Mouse (Mus musculus) liver, adult 2 months (tissue): ENCODE results near the gene Zeb2. TPM values are rescaled to one million over a fixed set of nuclear protein-coding genes. Genes with fewer than 3 reads are reported as not detected.
A peak's percentile ranks its signal among the peaks of the same experiment; 100 is the strongest.

Experiments used
- DNase-seq: peaks from one replicate; pipeline ENCODE4 v3.0.0-alpha.2; 2011; ENCODE audit warnings: low read depth, low spot score; ENCODE audit errors: extremely low read depth
- H3K27ac ChIP-seq: fragments of 200-500 bp; replicated peaks from 2 replicates; pipeline ENCODE4 v1.5.1; 2012; ENCODE audit warnings: low read depth, mild to moderate bottlenecking, control low read depth, inconsistent platforms, low read length; ENCODE audit not compliant: insufficient read depth
- H3K27me3 ChIP-seq: fragments of 200-500 bp; 2 replicates; pipeline ENCODE4 v1.6.1; 2012; ENCODE audit warnings: mild to moderate bottlenecking, moderate library complexity, low read length, inconsistent platforms; ENCODE audit not compliant: control insufficient read depth, insufficient read depth
- H3K36me3 ChIP-seq: fragments of 200-500 bp; 2 replicates; pipeline ENCODE4 v1.6.1; 2012; ENCODE audit warnings: low read length, inconsistent platforms; ENCODE audit not compliant: control insufficient read depth, insufficient read depth
- H3K4me1 ChIP-seq: fragments of 200-500 bp; 2 replicates; pipeline ENCODE4 v1.6.1; 2011; ENCODE audit warnings: low read length; ENCODE audit not compliant: control insufficient read depth, insufficient read depth
- H3K4me3 ChIP-seq: fragments of 200-500 bp; 2 replicates; pipeline ENCODE4 v1.5.1; 2011; ENCODE audit warnings: low read depth, mild to moderate bottlenecking, control low read depth, low read length, moderate library complexity; ENCODE audit not compliant: insufficient read depth
- H3K79me2 ChIP-seq: fragments of 200-500 bp; 2 replicates; pipeline ENCODE4 v1.6.1; 2012; ENCODE audit warnings: inconsistent platforms, mild to moderate bottlenecking, low read length, moderate library complexity; ENCODE audit not compliant: control insufficient read depth, insufficient read depth
- H3K9ac ChIP-seq: fragments of 200-500 bp; 2 replicates; pipeline ENCODE4 v1.6.1; 2012; ENCODE audit warnings: low read depth, mild to moderate bottlenecking, control low read depth, inconsistent platforms, low read length
- CTCF ChIP-seq: fragments of 200-500 bp; IDR thresholded peaks from 2 replicates; pipeline ENCODE4 v1.5.1; 2011; ENCODE audit warnings: low read depth, low read length, control low read depth
- POLR2A ChIP-seq: fragments of 200-500 bp; IDR thresholded peaks from 2 replicates; pipeline ENCODE4 v1.6.1; 2011; ENCODE audit warnings: low read length, control low read depth; ENCODE audit not compliant: insufficient read depth; ENCODE audit errors: extremely low read depth
- WGBS: fragments of 180-500 bp; shearing (Covaris S2); methylation state at CpG from one replicate; pipeline ENCODE4 v1.1.7; 2018; 5-methylcytosine and 5-hydroxymethylcytosine counted together
- polyA plus RNA-seq: library from polyadenylated mRNA; depleted of rRNA; stranded (reverse); fragments of >200 nt; gene quantifications from 2 replicates; pipeline ENCODE4 v1.2.3, GENCODE M21; 2012
- total RNA-seq: library from RNA; depleted of rRNA; stranded (reverse); fragments of >200 nt; gene quantifications from 2 replicates; pipeline ENCODE4 v1.2.3, GENCODE M21; 2014

Gene Zeb2
- total and polyA plus RNA-seq, 2 experiments = 4.9 to 15.5 TPM

- TF ChIP-seq POLR2A = no peak
- TF ChIP-seq CTCF = no peak
- no peaks in the 10 kb centered on the region for H3K36me3 ChIP-seq
- H3K27ac ChIP-seq = peak overlapping the region; percentile 34
- H3K79me2 ChIP-seq = no peaks in the 10 kb centered on the region
- WGBS = 74% methylated on average over 4 of the region's 4 CpGs
- no peak overlapping the region for H3K4me3 ChIP-seq
- H3K27me3 ChIP-seq = no peaks in the 10 kb centered on the region
- peaks cover 18% of the 10 kb centered on the region; the same call in 1 of the 2 replicates for H3K4me1 ChIP-seq
- DNase-seq = peak; percentile 18
- H3K9ac ChIP-seq = no peak overlapping the region
These were observed 67.3 kb downstream of the Zeb2 start for GRCm38 (mm10) chr2:45049923-45050322.

- no peaks in the 10 kb centered on the region for H3K36me3 ChIP-seq
- no peak overlapping the region for H3K9ac ChIP-seq
- no peaks in the 10 kb centered on the region for H3K27me3 ChIP-seq
- no peaks in the 10 kb centered on the region for H3K79me2 ChIP-seq
- peaks cover 16% of the 10 kb centered on the region; the same call in 1 of the 2 replicates for H3K4me1 ChIP-seq
- TF ChIP-seq CTCF (no peak), POLR2A (no peak)
- no peak overlapping the region for H3K4me3 ChIP-seq
- WGBS = 31% methylated on average over 2 of the region's 2 CpGs
- DNase-seq = peak; percentile 42
- H3K27ac ChIP-seq = peak overlapping the region; percentile 41; the same call in 1 of the 2 replicates
These were observed 67.9 kb downstream of the Zeb2 start for GRCm38 (mm10) chr2:45049279-45049678.

GRCm38 (mm10) chr2:45040706-45041312, 76.4 kb downstream of the Zeb2 start:
- Histone ChIP-seq H3K36me3 (no peaks in the 10 kb centered on the region), H3K9ac (no peak overlapping the region), H3K27ac (no peak overlapping the region), H3K79me2 (no peaks in the 10 kb centered on the region), H3K4me1 (peaks cover 4% of the 10 kb centered on the region; the same call in 1 of the 2 replicates), H3K4me3 (no peak overlapping the region), H3K27me3 (no peaks in the 10 kb centered on the region)
- TF ChIP-seq CTCF = no peak
- TF ChIP-seq POLR2A = no peak
- peak; percentile 33 for DNase-seq
- WGBS = 65% methylated on average over 13 of the region's 13 CpGs

GRCm38 (mm10) chr2:45039503-45039902, 77.7 kb downstream of the Zeb2 start:
- no peak overlapping the region for H3K9ac ChIP-seq
- H3K27ac ChIP-seq = no peak overlapping the region
- DNase-seq = no peak
- H3K27me3 ChIP-seq = no peaks in the 10 kb centered on the region
- H3K36me3 ChIP-seq = no peaks in the 10 kb centered on the region
- no peak overlapping the region for H3K4me3 ChIP-seq
- H3K79me2 ChIP-seq = no peaks in the 10 kb centered on the region
- H3K4me1 ChIP-seq = peaks cover 2% of the 10 kb centered on the region; the same call in 1 of the 2 replicates
- no peak for TF ChIP-seq CTCF

- Histone ChIP-seq H3K27me3 (no peaks in the 10 kb centered on the region), H3K27ac (no peak overlapping the region), H3K4me1 (0 out of 2 replicates have a peak, but pooled peaks cover 1% of the 10 kb centered on the region), H3K79me2 (no peaks in the 10 kb centered on the region; the same call in 1 of the 2 replicates), H3K4me3 (no peak overlapping the region), H3K9ac (no peak overlapping the region), H3K36me3 (no peaks in the 10 kb centered on the region)
- no peak for DNase-seq
- no peak for TF ChIP-seq CTCF
- no peak for TF ChIP-seq POLR2A
- WGBS = 84% methylated on average over 7 of the region's 7 CpGs
These were observed 89.0 kb downstream of the Zeb2 start for GRCm38 (mm10) chr2:45028091-45028638.

GRCm38 (mm10) chr2:45017186-45017800, 99.9 kb downstream of the Zeb2 start:
- H3K27me3 ChIP-seq = no peaks in the 10 kb centered on the region
- no peaks in the 10 kb centered on the region for H3K4me1 ChIP-seq
- no peak for DNase-seq
- no peak overlapping the region for H3K4me3 ChIP-seq
- TF ChIP-seq CTCF (no peak), POLR2A (no peak)
- H3K79me2 ChIP-seq = no peaks in the 10 kb centered on the region
- peaks cover 3% of the 10 kb centered on the region; the same call in 1 of the 2 replicates for H3K36me3 ChIP-seq
- WGBS = 80% methylated on average over 5 of the region's 5 CpGs
- no peak overlapping the region for H3K27ac ChIP-seq
- H3K9ac ChIP-seq = no peak overlapping the region
